Mouse (Mus musculus) C2C12 (cell line): Measurements from ENCODE around the gene Hs6st3.

ENCODE experiments used
- CEBPB ChIP-seq: IDR thresholded peaks from one replicate; pipeline ENCODE4 v1.6.1; 2011; ENCODE audit warnings: low read depth, mild to moderate bottlenecking, control low read depth, moderate library complexity
- CTCF ChIP-seq: IDR thresholded peaks from one replicate; pipeline ENCODE4 v1.5.1; 2011; ENCODE audit not compliant: control insufficient read depth, insufficient read depth, insufficient read length
- MAX ChIP-seq: IDR thresholded peaks from one replicate; pipeline ENCODE4 v1.6.1; 2011; ENCODE audit warnings: mild to moderate bottlenecking, control low read depth
- MYOG ChIP-seq: IDR thresholded peaks from one replicate; pipeline ENCODE4 v1.6.1; 2011; ENCODE audit not compliant: control insufficient read depth, insufficient read length; ENCODE audit errors: extremely low read depth
- USF1 ChIP-seq: IDR thresholded peaks from one replicate; pipeline ENCODE4 v1.6.1; 2011; ENCODE audit warnings: low read depth, mild to moderate bottlenecking, control low read depth, moderate library complexity

- TF ChIP-seq CTCF (no peak), MYOG (no peak), CEBPB (no peak), USF1 (no peak), MAX (no peak)
Measured at GRCm38 (mm10) chr14:119107591-119107990, 30.6 kb upstream of the Hs6st3 start.
